Mouse (Mus musculus): Measurements from ENCODE around the gene Neu3.

The Neu3 gene

GRCm38 (mm10) chr7:99828083-99828570 is at the start of gene Neu3:
Gene Neu3 (minus strand): TSS chr7:99828417.
- peak; percentile 93 for DNase-seq (ENCODE audit: low read depth)

DNA sequence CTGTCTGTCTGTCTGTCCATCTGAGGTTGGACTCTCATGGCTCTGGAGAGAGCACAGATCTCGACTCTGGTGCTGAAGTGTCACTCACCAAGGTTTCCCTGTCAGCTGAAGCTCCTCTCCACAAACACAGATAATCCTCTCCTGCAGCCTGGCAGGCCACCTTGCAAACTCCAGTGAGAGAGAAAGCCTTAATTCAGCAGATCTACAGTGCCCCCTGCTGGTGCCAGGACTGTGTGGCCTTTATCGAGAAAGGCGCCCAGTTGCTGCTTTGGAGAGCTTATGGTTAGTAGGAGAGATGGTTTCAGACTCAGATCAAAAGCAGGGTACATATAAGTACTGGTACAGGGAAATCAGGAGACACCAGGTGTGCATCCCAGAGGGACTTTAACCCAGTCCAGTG is 48.1 kb upstream of the Neu3 start:
- DNase-seq (ENCODE audit: low read depth), result peak; percentile 92

DNA sequence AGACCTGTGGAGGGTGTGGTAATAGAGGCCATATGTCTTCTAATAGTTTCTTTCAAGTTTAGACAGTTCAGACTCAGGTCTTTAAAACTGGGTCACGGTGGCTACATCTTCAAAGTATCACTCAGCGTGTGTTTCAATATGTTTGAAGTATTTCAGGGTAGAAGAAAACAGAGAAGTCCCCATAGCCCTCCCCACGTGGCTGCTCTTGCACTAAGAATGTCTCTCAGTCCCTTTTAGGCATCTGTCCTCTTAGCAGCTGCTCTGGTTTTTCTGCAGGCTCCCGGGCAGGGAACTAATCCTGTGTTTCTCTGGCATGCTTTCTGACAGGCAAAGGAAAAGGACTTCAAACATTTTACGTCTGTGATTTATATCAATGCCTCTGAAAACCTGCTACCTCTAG is 47.7 kb upstream of the Neu3 start:
- DNase-seq (ENCODE audit: low read depth), result no peak

GRCm38 (mm10) chr7:99873965-99874364 is 45.7 kb upstream of the Neu3 start:
- no peak for DNase-seq (ENCODE audit: low read depth)

GRCm38 (mm10) chr7:99869296-99869695 is 41.1 kb upstream of the Neu3 start:
- DNase-seq (ENCODE audit: low read depth), result no peak

GRCm38 (mm10) chr7:99865219-99865618 is 37.0 kb upstream of the Neu3 start:
- no peak for DNase-seq (ENCODE audit: low read depth)

DNA sequence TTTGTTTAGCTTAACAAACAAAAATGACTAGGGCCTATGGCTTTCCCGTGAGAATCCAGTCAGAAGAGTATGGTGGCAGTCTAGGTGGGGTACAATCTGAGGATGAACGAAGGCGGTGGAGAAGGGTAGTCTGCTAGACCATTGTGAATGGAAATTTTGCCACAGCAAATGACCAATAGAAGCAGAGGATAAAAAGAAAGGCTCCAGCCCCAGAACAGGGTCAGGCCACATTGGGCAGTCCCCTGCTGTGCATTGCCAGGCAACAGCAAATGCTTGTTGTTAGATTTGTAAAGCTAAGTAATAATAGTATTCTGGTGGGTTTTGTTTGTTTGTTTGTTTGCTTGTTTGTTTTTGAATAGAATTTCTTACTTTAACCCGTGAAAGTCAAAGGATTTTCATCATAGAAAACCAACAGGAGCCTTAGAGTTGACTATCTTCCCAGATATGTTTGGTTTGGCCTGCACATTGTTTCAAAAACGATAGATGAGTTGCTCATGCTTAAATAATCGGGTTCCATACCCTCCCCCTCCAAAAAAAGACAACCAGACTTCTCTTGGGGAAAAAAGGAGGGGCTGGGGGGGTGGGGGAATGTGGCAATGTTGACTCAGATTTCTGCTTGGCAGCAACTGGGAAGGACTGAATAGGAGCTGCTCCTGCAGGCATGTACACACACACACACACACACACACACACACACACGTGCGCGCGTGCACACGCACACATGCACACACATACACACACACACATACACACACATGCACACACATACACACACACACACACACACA is 36.2 kb upstream of the Neu3 start:
- no peak for DNase-seq (ENCODE audit: low read depth)

- no peak for DNase-seq (ENCODE audit: low read depth)
Measured at GRCm38 (mm10) chr7:99863362-99863761, 35.1 kb upstream of the Neu3 start, which contains the start of gene Spcs2. Gene Spcs2 (minus strand): TSS chr7:99863462.

- peak; percentile 98 for DNase-seq (ENCODE audit: low read depth)
Measured at GRCm38 (mm10) chr7:99858813-99859585, 30.8 kb upstream of the Neu3 start, which contains the start of gene Xrra1. Gene Xrra1 (plus strand): TSS chr7:99859116.

GRCm38 (mm10) chr7:99858175-99858812 is 30.1 kb upstream of the Neu3 start:
- no peak for DNase-seq (ENCODE audit: low read depth)

DNA sequence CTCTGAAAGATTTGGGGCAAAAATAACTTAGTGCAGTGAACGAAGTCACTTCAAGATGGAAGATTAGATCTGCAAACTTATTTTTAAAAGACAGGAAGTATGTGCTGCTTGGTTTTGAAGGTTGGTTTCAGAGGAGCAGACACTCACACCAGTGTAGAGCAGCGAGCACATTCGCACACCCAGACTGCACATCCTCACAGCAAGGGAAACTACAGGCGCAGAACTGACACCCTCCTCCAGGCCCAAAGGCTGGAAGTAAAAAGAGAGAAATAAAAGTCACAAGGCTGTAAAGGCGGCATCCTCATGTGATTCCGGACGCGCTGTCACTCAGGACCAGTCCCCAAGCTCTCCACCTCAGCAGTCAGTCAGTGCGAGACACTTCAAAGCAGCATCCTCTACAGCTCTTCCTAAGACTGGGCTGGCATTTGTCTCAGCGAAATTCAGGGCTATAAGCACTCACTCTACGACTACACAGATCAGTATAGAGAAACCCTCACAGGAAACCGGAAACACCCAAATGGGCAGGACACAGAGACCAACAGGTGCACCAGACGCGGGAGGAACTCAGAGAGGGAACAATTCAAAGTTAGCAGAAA is 28.1 kb upstream of the Neu3 start:
- peak; percentile 82 for DNase-seq (ENCODE audit: low read depth)

- no peak for DNase-seq (ENCODE audit: low read depth)
Measured at GRCm38 (mm10) chr7:99854311-99854710, 26.1 kb upstream of the Neu3 start.

- no peak for DNase-seq (ENCODE audit: low read depth)
Measured at GRCm38 (mm10) chr7:99853350-99853749, 25.1 kb upstream of the Neu3 start.

DNA sequence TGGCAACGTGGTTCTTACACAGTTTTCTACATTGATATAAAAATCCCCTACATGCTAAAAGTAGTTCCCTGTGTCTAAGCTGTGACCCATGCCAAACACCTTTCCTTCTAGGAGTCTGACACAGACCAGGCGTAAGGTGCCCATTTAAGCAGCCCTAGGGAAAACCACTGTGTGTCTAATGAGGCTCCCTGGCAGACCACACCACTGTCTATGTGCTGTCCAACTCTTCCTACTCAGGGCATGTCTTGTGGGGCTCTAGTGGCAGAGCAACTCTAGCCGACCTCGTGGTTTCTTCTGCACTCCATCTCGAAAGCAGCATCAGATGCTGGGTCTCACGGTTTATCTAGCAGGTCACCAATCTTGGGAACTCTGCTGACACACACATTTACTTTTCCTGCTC is 23.4 kb upstream of the Neu3 start:
- DNase-seq (ENCODE audit: low read depth), result no peak

DNA sequence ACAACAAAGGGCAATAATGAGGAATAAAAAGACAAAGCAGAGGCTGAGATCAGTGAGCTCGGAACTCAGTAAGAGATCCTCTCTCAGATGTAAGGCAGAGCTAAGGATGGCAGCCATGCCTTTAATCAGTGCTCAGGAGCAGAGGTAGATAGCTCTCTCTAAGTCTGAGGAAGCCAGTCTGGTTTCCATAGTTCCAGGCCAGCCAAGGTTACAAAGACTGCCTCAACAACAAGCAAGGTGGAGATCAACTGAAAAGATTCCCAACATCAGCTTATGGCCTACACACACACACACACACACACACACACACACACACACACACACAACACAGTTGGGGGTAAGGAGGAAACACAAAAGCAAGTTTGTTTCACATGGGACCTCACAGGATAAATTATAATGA is 22.9 kb upstream of the Neu3 start:
- DNase-seq (ENCODE audit: low read depth), result no peak

GRCm38 (mm10) chr7:99850534-99850933 is 22.3 kb upstream of the Neu3 start:
- DNase-seq (ENCODE audit: low read depth), result no peak

DNA sequence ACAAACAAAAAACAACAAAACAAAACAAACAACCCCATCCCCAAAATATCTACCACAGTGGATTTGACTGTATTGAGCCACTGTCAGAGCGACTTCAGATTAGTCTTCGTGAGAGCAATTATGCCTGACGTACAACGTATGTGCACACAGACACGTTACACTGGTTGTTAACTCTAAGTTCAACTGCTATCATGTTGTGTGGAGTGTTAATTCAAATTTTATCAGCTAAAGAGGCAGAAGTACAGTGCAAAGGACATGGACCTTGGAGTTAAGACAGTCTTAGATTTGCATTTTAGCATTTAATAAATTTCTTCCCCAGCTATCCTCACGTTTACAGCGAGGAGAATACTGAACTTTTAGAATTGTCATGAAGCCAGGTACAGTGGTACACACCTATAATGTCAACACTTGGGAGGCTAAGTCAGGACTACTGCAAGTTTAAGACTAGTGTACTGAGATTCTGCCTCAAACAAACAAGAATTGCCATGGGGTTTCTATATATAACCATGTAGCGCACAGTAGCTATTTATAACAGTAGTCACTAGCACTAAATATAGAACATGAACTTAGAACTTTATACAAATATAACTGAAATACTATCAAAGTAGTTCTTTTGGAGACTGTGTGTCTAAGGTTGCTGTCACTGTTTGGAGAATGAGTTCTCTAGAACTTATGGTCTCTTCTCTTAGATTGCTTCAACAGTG is 17.5 kb upstream of the Neu3 start:
- DNase-seq (ENCODE audit: low read depth), result no peak

DNA sequence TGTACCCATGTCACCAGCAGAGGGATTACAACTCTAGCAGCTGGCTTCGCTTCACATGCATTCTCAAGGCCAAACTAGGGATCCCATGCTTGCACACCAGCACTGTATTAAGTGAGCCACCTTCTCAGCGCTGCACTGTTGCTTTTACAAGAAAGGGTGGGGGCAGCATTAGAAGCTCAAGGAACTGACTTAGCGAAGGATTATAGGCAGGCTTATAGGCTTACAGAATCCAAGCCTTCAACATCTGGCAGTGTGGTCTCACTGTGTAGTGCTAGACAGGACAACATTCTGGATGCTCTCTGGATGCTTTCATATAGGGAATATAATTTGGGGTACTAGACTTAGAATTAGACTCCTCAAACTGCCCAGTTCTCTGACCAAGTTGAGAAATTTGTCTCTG is 10.0 kb upstream of the Neu3 start:
- no peak for DNase-seq (ENCODE audit: low read depth)

GRCm38 (mm10) chr7:99837358-99838071 is 9.3 kb upstream of the Neu3 start:
- DNase-seq (ENCODE audit: low read depth), result no peak

- no peak for DNase-seq (ENCODE audit: low read depth)
Measured at GRCm38 (mm10) chr7:99836781-99837180, 8.6 kb upstream of the Neu3 start.

DNA sequence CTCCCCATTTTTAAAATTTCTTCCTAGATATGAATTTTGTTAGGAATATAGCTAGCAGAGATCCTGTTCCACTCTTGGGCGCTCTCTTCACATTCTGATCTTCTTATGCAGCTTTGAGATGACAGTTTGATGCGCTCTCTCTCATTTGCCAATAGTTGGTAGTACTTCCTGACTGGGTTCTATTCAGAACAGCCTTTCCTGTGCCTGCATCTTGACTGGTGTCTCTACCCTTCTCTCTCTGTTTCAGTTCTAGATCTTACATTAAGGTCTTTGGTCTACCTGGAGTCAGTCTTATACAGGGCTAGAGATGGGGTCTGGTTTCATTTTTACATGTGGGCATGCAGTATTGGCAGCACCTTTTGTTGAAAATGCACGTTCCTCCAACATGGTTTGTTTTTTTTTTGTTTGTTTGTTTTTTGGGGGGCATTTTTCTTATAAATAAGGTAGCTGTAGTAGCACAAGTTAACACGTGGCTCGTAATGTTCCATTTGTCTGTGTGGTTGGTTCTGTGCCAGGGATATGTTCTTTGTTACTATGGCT is 6.2 kb upstream of the Neu3 start:
- DNase-seq (ENCODE audit: low read depth), result peak; percentile 70
